Mouse (Mus musculus) urinary bladder, postnatal 36 days (tissue): ENCODE data around the gene Atp5s.

ENCODE experiments used
- DNase-seq, 2 experiments: peaks; one replicate each; pipeline ENCODE4 v3.0.0; 2022; ENCODE audit warnings: low spot score in 2 of 2, mixed read lengths in 1 of 2

Atp5s gene

GRCm38 (mm10) chr12:69777957-69778356 lies 53.2 kb downstream of the Atp5s start:
- DNase-seq: no peak

- no peak for DNase-seq
Measured at GRCm38 (mm10) chr12:69781480-69781879, 56.7 kb downstream of the Atp5s start.

GRCm38 (mm10) chr12:69781935-69782650 lies 57.3 kb downstream of the Atp5s start:
- DNase-seq: no peak

GRCm38 (mm10) chr12:69783247-69784025 lies 58.7 kb downstream of the Atp5s start:
- no peak for DNase-seq

- DNase-seq: no peak
Measured at GRCm38 (mm10) chr12:69785471-69785870, 60.7 kb downstream of the Atp5s start.

- no peak for DNase-seq
Measured at GRCm38 (mm10) chr12:69788380-69788779, 63.6 kb downstream of the Atp5s start.

GRCm38 (mm10) chr12:69789766-69790529 lies 65.2 kb downstream of the Atp5s start:
- no peak for DNase-seq

- DNase-seq: peak; percentile 30 to 53
Measured at GRCm38 (mm10) chr12:69790530-69791505, 66.1 kb downstream of the Atp5s start, which contains the start of gene Cdkl1. Cdkl1 (minus strand) TSS chr12:69791267.
